Mouse (Mus musculus) hindbrain, embryonic 10.5 days (tissue): ENCODE measurements around the gene Slc1a2. TPM values are rescaled to one million over a fixed set of nuclear protein-coding genes. Genes with fewer than 3 reads are reported as not detected.

ENCODE experiments used
- DNase-seq: peaks from one replicate; pipeline ENCODE4 v3.0.0-alpha.2; 2017; ENCODE audit warnings: low spot score
- H3K27ac ChIP-seq: fragments of 300-500 bp; sonication (generic); 2 replicates; pipeline ENCODE4 v1.5.1; 2016; ENCODE audit warnings: mild to moderate bottlenecking, moderate library complexity
- H3K27me3 ChIP-seq: fragments of 300-500 bp; sonication (generic); 2 replicates; pipeline ENCODE4 v1.6.1; 2016; ENCODE audit warnings: mild to moderate bottlenecking; ENCODE audit not compliant: poor library complexity, insufficient read depth, severe bottlenecking
- H3K36me3 ChIP-seq: fragments of 300-500 bp; sonication (generic); 2 replicates; pipeline ENCODE4 v1.6.1; 2016; ENCODE audit warnings: mild to moderate bottlenecking, moderate library complexity
- H3K4me1 ChIP-seq: fragments of 300-500 bp; sonication (generic); replicated peaks from 2 replicates; pipeline ENCODE4 v1.6.1; 2016; ENCODE audit warnings: mild to moderate bottlenecking
- H3K4me3 ChIP-seq: fragments of 300-500 bp; sonication (generic); 2 replicates; pipeline ENCODE4 v1.5.1; 2016; ENCODE audit warnings: mild to moderate bottlenecking, moderate library complexity
- H3K9me3 ChIP-seq: fragments of 300-500 bp; sonication (generic); 2 replicates; pipeline ENCODE4 v1.6.1; 2016; ENCODE audit warnings: mild to moderate bottlenecking, moderate library complexity
- WGBS: fragments of 180-500 bp; shearing (Covaris S2); methylation state at CpG from one replicate; pipeline ENCODE4 v1.1.7; 2016; 5-methylcytosine and 5-hydroxymethylcytosine counted together
- polyA plus RNA-seq: library from polyadenylated mRNA; unstranded; fragments of >200 nt; fragmentation: Nextera tagmentation; extraction: Ambion mirVana; gene quantifications from 2 replicates; pipeline ENCODE4 v1.2.1, GENCODE M21; 2016

Slc1a2 gene
- polyA plus RNA-seq, 1 experiment from 2014 or later: 10.9 TPM

DNA sequence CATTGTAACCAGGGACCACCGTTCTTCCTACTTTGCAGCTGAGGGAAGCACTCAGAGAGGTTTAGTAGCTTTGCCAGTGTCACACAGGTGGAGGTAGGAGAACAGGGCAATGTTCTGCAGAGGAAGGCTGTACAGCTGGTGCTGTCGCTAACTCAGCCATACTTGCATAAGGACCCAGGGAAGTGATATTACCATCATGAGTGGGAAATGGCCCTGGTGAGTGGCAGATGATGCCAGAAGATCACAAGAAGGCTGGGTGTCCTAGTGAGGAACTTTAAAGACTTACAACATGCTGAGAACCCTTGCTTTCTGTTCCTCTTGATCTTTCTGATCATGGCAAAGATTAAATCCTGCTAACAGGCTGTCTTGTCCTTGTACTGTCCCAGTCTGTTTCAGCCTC lies 42.2 kb downstream of the Slc1a2 start:
- no peaks in the 10 kb centered on the region for H3K4me1 ChIP-seq
- 94% methylated on average over 2 of the region's 2 CpGs for WGBS
- no peaks in the 10 kb centered on the region for H3K27me3 ChIP-seq
- no peak for DNase-seq
- H3K9me3 ChIP-seq: no peaks in the 10 kb centered on the region
- no peak overlapping the region for H3K4me3 ChIP-seq
- H3K27ac ChIP-seq: no peak overlapping the region
- H3K36me3 ChIP-seq: no peaks in the 10 kb centered on the region

DNA sequence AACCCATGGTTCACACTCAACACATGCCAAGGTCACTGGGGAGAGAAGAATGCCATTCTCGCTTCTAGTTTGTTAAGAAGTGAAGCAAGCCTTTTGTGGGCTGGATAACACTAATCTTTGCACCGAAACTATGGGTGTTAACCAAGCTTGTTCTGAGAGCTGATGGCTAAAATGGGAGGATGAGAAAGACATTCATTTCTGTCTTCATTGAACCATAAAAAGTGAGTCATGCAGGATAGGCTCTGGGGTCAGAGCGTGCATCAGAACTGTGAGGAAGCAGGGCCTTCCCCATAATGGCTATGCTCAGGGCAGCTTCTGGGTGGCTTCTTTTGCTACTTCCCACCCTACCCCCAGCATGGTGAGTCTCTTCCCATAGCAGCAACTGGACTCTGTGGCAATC lies 42.9 kb downstream of the Slc1a2 start:
- WGBS: 88% methylated on average over 3 of the region's 3 CpGs
- Histone ChIP-seq H3K4me3 (no peak overlapping the region), H3K36me3 (no peaks in the 10 kb centered on the region), H3K9me3 (no peaks in the 10 kb centered on the region), H3K27me3 (no peaks in the 10 kb centered on the region), H3K27ac (no peak overlapping the region), H3K4me1 (no peaks in the 10 kb centered on the region)
- no peak for DNase-seq

DNA sequence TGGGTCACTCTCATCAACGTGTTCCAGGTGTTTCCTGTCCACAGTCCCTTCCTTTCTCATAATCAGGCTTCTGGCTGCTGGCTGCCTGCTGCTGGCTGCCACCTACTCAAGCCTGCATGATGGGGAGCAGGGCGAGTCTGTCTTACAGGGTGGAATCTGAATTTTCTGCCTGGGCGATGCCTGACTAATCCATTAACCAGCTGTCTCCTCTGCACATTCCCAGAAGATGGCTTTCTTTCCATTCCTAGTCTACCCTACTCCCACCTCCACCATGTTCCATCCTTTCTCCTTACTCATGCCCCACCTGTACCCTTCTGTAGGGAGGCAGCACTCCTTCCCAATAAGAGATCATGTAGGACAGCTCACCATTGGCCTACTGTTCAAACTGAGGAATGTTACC lies 45.1 kb downstream of the Slc1a2 start:
- no peaks in the 10 kb centered on the region for H3K4me1 ChIP-seq
- H3K36me3 ChIP-seq: no peaks in the 10 kb centered on the region
- 75% methylated on average over 3 of the region's 3 CpGs for WGBS
- H3K9me3 ChIP-seq: no peaks in the 10 kb centered on the region
- no peak for DNase-seq
- H3K27me3 ChIP-seq: no peaks in the 10 kb centered on the region
- H3K4me3 ChIP-seq: no peak overlapping the region
- H3K27ac ChIP-seq: no peak overlapping the region

DNA sequence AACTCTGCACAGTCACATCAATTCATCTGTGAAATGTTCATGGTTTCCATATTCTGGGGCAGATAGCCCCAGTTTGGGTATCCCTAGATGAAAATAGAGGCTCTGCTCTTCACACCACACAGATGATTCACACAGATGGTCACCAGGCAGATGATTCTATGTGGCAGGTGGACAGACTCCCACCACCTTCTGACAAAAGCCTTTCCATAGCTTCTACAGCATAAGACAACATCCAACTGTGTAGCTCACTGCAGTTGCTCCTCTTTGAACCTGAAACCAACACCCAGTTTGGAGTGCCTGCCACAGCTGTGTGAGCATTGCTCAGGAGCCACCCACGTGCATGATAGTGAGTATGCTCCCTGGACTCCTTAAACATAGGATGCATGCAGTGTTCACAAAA lies 46.3 kb downstream of the Slc1a2 start:
- H3K36me3 ChIP-seq: no peaks in the 10 kb centered on the region
- no peaks in the 10 kb centered on the region for H3K27me3 ChIP-seq
- H3K9me3 ChIP-seq: no peaks in the 10 kb centered on the region
- no peak overlapping the region for H3K27ac ChIP-seq
- no peak overlapping the region for H3K4me3 ChIP-seq
- H3K4me1 ChIP-seq: no peaks in the 10 kb centered on the region
- WGBS: 70% methylated on average over 1 of the region's 1 CpGs
- no peak for DNase-seq

DNA sequence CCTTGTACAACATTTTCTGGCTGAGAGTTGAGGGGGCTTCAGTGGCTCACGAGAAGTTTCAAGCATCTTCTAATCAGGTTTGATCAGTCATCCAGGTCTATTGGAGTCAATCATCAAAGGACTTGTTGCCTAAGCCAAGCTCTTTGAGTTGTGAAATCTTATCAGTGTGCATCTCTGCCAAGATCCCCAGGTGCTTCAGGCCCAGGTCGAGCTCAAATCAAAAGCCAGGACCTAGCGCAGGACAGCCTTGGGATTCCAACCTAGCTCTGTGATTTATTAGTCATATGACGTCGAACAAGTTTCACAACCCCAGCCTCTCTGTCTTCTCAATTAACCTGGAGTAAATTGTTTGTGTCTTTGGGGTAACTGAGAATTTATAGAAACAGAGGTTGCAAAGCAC lies 53.1 kb downstream of the Slc1a2 start:
- no peaks in the 10 kb centered on the region for H3K9me3 ChIP-seq
- no peak overlapping the region for H3K27ac ChIP-seq
- no peak for DNase-seq
- no peaks in the 10 kb centered on the region for H3K4me1 ChIP-seq
- no peaks in the 10 kb centered on the region for H3K36me3 ChIP-seq
- no peak overlapping the region for H3K4me3 ChIP-seq
- no peaks in the 10 kb centered on the region for H3K27me3 ChIP-seq
- WGBS: 88% methylated on average over 5 of the region's 5 CpGs

DNA sequence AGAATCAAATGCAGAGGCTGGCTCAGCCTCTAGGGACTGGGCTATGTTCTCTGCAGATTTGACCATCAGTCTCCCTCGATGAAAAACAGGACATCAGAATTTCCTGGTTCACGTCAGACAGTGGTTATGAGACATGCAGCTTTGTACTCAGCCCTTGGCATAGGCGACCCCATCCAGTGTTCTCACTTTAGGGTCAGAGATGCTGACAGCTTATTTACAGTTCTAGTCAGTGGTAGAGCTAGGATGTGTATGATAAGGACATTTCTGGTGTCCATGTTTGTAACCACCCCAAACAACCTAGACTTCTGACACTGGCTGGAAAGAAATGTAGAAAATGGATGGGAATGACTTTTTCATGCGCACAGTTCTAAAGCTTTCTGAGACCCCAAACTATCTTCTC lies 53.6 kb downstream of the Slc1a2 start:
- H3K27ac ChIP-seq: no peak overlapping the region
- DNase-seq: no peak
- WGBS: 86% methylated on average over 4 of the region's 4 CpGs

DNA sequence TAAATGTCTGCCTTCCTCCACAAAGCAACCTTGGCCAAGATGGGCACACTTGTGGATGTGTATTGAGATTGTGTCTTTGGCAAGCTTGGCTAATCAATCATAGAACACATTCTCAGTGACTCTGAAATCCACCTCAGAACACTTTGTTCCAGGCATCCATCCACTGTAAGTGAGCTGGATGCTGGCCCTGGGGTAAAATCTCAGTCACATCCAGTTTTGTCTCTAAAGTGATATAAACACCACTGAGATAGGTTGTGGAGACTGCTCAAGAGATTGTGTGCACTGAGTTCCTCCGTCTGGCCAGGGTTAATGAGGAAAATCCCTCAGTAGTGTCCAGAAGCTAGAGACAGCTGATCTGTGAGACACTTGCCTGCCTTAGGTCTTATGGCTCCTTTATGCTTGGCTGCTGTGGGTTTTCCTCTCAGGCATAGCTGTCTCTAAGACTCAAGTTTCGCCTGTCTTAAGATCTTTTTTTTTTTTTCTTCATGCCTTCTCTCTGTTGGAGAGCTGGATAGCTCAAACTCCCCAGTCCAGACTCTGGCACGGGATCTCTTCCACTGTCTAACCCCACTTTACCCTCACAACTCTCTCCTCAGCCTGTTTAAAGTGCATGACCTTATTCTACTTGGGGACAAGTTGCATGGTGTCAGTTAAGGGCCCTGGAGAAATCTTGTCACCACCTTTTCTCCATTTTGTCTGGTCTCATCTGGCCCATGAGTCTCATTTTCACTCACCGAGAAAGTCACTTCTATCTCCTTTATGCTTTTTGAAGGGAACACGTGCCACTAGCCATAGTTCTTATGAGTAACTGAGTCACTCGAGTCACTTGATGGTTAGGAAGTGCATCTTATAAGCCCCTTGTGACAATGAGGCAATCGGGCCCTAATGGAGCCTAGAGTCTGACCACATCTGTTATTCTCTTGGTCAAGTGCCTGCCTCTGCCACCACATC lies 54.5 kb downstream of the Slc1a2 start:
- H3K27me3 ChIP-seq: no peaks in the 10 kb centered on the region
- DNase-seq: no peak
- H3K4me3 ChIP-seq: no peak overlapping the region
- no peak overlapping the region for H3K27ac ChIP-seq
- H3K4me1 ChIP-seq: no peaks in the 10 kb centered on the region
- no peaks in the 10 kb centered on the region for H3K9me3 ChIP-seq
- no peaks in the 10 kb centered on the region for H3K36me3 ChIP-seq
- WGBS: 78% methylated on average over 7 of the region's 7 CpGs

More for the DNA sequence above, 53.6 kb downstream of the Slc1a2 start:
- H3K36me3 ChIP-seq: no peaks in the 10 kb centered on the region
- no peak overlapping the region for H3K4me3 ChIP-seq
- H3K9me3 ChIP-seq: no peaks in the 10 kb centered on the region
- no peaks in the 10 kb centered on the region for H3K4me1 ChIP-seq
- no peaks in the 10 kb centered on the region for H3K27me3 ChIP-seq

DNA sequence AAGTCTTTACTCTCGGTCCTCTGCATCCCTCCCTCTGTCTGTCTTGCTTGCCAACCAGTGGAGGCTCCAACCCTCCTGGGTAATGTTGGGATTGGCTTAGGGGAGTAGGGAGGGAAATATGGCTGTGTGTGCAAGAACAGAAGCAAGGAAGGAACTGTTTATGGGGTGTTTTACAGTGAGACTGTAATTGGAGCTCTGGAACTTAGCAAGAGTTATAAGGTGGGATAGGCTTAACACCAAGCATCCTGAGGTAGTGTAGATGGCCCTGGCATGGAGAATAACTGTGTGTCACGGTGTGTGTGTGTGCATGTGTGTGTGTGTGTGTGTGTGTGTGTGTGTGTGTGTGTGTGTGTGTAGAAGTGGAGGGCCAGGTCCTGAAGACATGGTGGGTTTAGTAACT lies 55.9 kb downstream of the Slc1a2 start:
- Histone ChIP-seq H3K4me3 (no peak overlapping the region), H3K36me3 (no peaks in the 10 kb centered on the region), H3K9me3 (no peaks in the 10 kb centered on the region), H3K27me3 (no peaks in the 10 kb centered on the region), H3K4me1 (no peaks in the 10 kb centered on the region), H3K27ac (no peak overlapping the region)
- WGBS: 86% methylated on average over 2 of the region's 2 CpGs
- DNase-seq: no peak

DNA sequence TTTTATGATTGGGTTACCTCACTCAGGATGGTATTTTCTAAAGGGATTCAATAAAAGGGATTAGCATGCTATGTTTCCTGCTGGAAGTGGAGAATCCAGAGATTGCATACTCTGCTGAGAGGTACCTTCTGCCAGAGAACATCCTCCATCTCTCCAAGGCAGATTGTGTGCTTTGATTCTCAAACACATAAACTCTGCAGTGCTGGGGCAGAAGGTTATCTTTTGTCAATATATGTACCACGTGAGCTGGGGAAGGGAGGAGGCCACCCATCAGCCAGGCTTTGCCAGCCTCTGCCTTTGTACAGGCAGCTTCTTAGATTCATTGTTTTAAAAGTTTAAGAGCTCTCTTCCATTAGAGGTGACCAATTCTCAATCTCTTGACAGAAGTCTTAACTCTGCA lies 57.3 kb downstream of the Slc1a2 start:
- Histone ChIP-seq H3K36me3 (no peaks in the 10 kb centered on the region), H3K9me3 (no peaks in the 10 kb centered on the region), H3K27me3 (no peaks in the 10 kb centered on the region), H3K4me3 (no peak overlapping the region), H3K27ac (no peak overlapping the region), H3K4me1 (no peaks in the 10 kb centered on the region)
- WGBS: 53% methylated on average over 1 of the region's 1 CpGs
- DNase-seq: no peak

DNA sequence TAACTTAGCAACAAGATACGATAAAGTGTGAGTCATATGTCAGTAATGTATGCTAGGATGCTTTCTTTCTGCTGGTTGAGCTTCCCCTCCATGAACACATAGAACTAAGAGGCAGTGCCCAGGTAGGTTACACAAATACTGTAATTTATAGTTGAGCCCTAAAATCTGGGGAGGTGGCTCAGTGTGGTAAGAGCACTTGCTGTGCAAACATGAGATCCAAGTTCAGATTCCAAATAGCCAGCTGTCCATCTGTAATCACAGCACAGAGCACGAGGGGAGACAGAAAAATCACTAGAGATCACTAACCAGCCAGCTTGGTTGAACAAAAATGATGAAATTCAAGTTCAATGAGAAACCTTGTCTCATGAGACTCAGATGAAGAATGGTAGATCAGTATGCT lies 63.4 kb downstream of the Slc1a2 start:
- Histone ChIP-seq H3K4me1 (no peaks in the 10 kb centered on the region), H3K27me3 (no peaks in the 10 kb centered on the region), H3K9me3 (no peaks in the 10 kb centered on the region), H3K4me3 (no peak overlapping the region), H3K27ac (no peak overlapping the region), H3K36me3 (no peaks in the 10 kb centered on the region)
- DNase-seq: no peak
- WGBS: 82% methylated on average over 2 of the region's 2 CpGs

DNA sequence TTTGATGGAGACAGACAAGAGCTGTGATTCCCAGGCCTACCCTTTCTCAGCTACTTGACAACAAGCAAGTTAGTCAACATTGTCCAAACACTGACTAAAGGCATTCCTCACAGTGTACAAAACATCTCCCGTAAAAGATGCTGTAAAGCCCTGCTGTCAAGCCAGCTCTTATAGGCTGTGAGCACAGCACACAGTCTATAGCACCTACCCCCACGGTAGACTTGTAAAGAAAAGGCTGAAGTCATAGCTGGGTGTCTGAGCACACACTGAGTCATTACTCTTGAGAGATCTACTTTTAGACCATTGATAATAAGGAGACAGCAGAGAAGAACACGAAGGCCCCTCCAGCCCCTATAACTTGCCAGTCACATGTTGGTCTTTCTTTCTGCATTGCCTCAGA lies 66.6 kb downstream of the Slc1a2 start:
- Histone ChIP-seq H3K9me3 (no peaks in the 10 kb centered on the region), H3K27ac (no peak overlapping the region), H3K36me3 (no peaks in the 10 kb centered on the region), H3K4me1 (no peaks in the 10 kb centered on the region), H3K27me3 (no peaks in the 10 kb centered on the region), H3K4me3 (no peak overlapping the region)
- DNase-seq: no peak
- 84% methylated on average over 3 of the region's 3 CpGs for WGBS

DNA sequence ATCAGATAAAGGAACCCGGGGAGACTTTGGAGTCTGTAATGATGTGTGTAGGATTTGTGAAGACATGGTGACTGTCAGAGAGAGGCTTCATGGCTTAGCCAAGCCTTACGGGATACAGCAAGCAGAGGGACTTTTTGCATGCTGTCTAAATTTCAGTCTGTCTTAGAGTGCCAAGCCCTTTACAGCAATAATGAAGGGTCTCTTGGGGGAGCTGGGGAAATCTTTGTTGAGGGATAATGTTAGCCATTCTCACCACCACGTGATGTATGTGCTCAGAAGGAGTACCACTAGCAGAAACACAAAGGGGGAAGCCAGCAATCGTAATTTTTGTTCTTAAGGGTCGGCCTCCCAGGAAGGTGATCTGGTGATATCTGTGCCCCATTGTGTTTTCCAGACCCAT lies 71.9 kb downstream of the Slc1a2 start:
- Histone ChIP-seq H3K4me1 (peaks cover 8% of the 10 kb centered on the region; the same call in 1 of the 2 replicates), H3K9me3 (no peaks in the 10 kb centered on the region), H3K27ac (no peak overlapping the region), H3K36me3 (no peaks in the 10 kb centered on the region), H3K4me3 (no peak overlapping the region), H3K27me3 (no peaks in the 10 kb centered on the region)
- DNase-seq: no peak
- 79% methylated on average over 5 of the region's 5 CpGs for WGBS

DNA sequence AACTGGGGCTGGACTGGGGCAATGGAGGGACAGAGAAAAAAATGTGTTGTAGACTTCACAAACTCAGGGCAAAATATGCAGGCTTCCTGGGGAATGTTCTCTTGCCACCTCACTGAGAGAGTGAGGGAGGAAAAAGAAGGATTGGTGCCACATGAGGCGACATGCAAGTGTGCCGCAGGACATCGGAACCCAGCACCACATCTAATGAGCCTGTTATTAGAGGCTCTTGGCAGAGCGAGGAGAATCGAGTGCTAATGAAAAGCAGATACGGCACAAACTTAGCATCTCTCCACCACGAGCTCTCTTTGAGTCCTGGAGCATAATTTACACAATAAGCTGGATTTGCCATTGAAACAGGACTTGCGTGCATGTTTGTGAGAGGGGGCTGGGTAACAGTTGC lies 72.3 kb downstream of the Slc1a2 start:
- H3K4me3 ChIP-seq: no peak overlapping the region
- no peaks in the 10 kb centered on the region for H3K36me3 ChIP-seq
- H3K9me3 ChIP-seq: no peaks in the 10 kb centered on the region
- no peak for DNase-seq
- 72% methylated on average over 8 of the region's 8 CpGs for WGBS
- H3K4me1 ChIP-seq: peaks cover 8% of the 10 kb centered on the region; the same call in 1 of the 2 replicates
- no peak overlapping the region for H3K27ac ChIP-seq
- H3K27me3 ChIP-seq: no peaks in the 10 kb centered on the region
